Comparison of ENCODE assay signal across 10 mouse cellular contexts in genomic region chr13:110627732-110628131, GRCm38 (mm10).
DNase-seq lines count a peak whose midpoint lies in the region; ATAC-seq and TF ChIP-seq lines count a peak whose summit lies in the region.
"Had no signal": no experiment of that assay in that cellular context is flagged by ENCODE, and none has a peak within 500 bp of the region (broad histone marks: within the 10 kb centered on the region; RNA-seq: fewer than 3 reads in every experiment).

No protein-coding gene starts in this region.

- no peak overlapping the region for H3K27ac ChIP-seq in hindbrain, embryonic 15.5 days (replicated peaks)
- no peak overlapping the region for H3K27ac ChIP-seq in hindbrain, embryonic 14.5 days
- H3K27ac ChIP-seq in cortical plate, adult 2 months (ENCODE audit: insufficient read depth, low read length): peak overlapping the region; percentile 82
- H3K27ac ChIP-seq in layer of hippocampus, adult 2 months: peak overlapping the region; percentile 90
- H3K27ac ChIP-seq in midbrain, embryonic 15.5 days: peak overlapping the region; percentile 44
- H3K27ac ChIP-seq: lung, embryonic 15.5 days had no signal

- TF ChIP-seq POLR2A in cortical plate, adult 2 months (IDR thresholded peaks at IDR 0.05; ENCODE audit: extremely low read depth, insufficient read depth, low read length): no peak

- H3K4me3 ChIP-seq in hindbrain, embryonic 15.5 days: no peak overlapping the region
- H3K4me3 ChIP-seq in hindbrain, embryonic 14.5 days (replicated peaks; ENCODE audit: low read length): no peak overlapping the region
- no peak overlapping the region for H3K4me3 ChIP-seq in cortical plate, adult 2 months (ENCODE audit: insufficient read depth, low read length)
- no peak overlapping the region for H3K4me3 ChIP-seq in layer of hippocampus, adult 2 months
- H3K4me3 ChIP-seq in midbrain, embryonic 15.5 days: no peak overlapping the region
- H3K4me3 ChIP-seq: lung, embryonic 15.5 days had no signal

- WGBS in hindbrain, embryonic 15.5 days: 43% methylated on average over 9 of the region's 9 CpGs
- WGBS in hindbrain, embryonic 14.5 days: 42% methylated on average over 9 of the region's 9 CpGs
- 32% methylated on average over 9 of the region's 9 CpGs for WGBS in midbrain, embryonic 15.5 days

- H3K9me3 ChIP-seq in hindbrain, embryonic 15.5 days: no peaks in the 10 kb centered on the region
- H3K9me3 ChIP-seq in hindbrain, embryonic 14.5 days (ENCODE audit: control insufficient read depth, low read length): no peaks in the 10 kb centered on the region
- no peaks in the 10 kb centered on the region for H3K9me3 ChIP-seq in midbrain, embryonic 15.5 days
- H3K9me3 ChIP-seq: lung, embryonic 15.5 days had no signal

- no peaks in the 10 kb centered on the region for H3K36me3 ChIP-seq in hindbrain, embryonic 15.5 days
- H3K36me3 ChIP-seq in hindbrain, embryonic 14.5 days (replicated peaks; ENCODE audit: control insufficient read depth, insufficient read depth): no peaks in the 10 kb centered on the region
- no peaks in the 10 kb centered on the region for H3K36me3 ChIP-seq in midbrain, embryonic 15.5 days (replicated peaks)
- H3K36me3 ChIP-seq: lung, embryonic 15.5 days had no signal

- no peaks in the 10 kb centered on the region for H3K27me3 ChIP-seq in hindbrain, embryonic 15.5 days
- no peaks in the 10 kb centered on the region for H3K27me3 ChIP-seq in hindbrain, embryonic 14.5 days (ENCODE audit: control insufficient read depth, insufficient read depth, low read length)
- no peaks in the 10 kb centered on the region for H3K27me3 ChIP-seq in midbrain, embryonic 15.5 days (replicated peaks)
- H3K27me3 ChIP-seq: lung, embryonic 15.5 days had no signal

- ATAC-seq in hindbrain, embryonic 15.5 days (ENCODE audit: low FRiP score, low read depth): peak; percentile 34; the same call in 1 of the 2 replicates
- no peak for ATAC-seq in hindbrain, embryonic 14.5 days (ENCODE audit: low FRiP score)
- ATAC-seq in midbrain, embryonic 15.5 days (replicated peaks): peak; percentile 65; the same call in 1 of the 2 replicates

- no peak for TF ChIP-seq CTCF in cortical plate, adult 2 months (IDR thresholded peaks at IDR 0.05; ENCODE audit: extremely low read depth, insufficient read depth, low read length)
- no peak for TF ChIP-seq CTCF in layer of hippocampus, adult 2 months (conservative IDR thresholded peaks at IDR 0.05)

- no peak overlapping the region for H3K9ac ChIP-seq in hindbrain, embryonic 15.5 days
- H3K9ac ChIP-seq in hindbrain, embryonic 14.5 days: no peak overlapping the region
- no peak overlapping the region for H3K9ac ChIP-seq in midbrain, embryonic 15.5 days
- H3K9ac ChIP-seq: lung, embryonic 15.5 days had no signal

- H3K4me2 ChIP-seq in hindbrain, embryonic 15.5 days: no peak overlapping the region
- H3K4me2 ChIP-seq in hindbrain, embryonic 14.5 days (replicated peaks): no peak overlapping the region
- H3K4me2 ChIP-seq in midbrain, embryonic 15.5 days: no peak overlapping the region; the same call in 1 of the 2 replicates
- H3K4me2 ChIP-seq: lung, embryonic 15.5 days had no signal

- H3K4me1 ChIP-seq in hindbrain, embryonic 15.5 days (replicated peaks): 0 out of 2 replicates have a peak, but pooled peaks cover 4% of the 10 kb centered on the region
- no peaks in the 10 kb centered on the region for H3K4me1 ChIP-seq in hindbrain, embryonic 14.5 days (replicated peaks; ENCODE audit: control insufficient read depth, insufficient read depth, low read length)
- peaks cover 8% of the 10 kb centered on the region for H3K4me1 ChIP-seq in cortical plate, adult 2 months (ENCODE audit: control insufficient read depth, insufficient read depth, low read length)
- peaks cover 15% of the 10 kb centered on the region for H3K4me1 ChIP-seq in midbrain, embryonic 15.5 days

- DNase-seq in hindbrain, embryonic 14.5 days (ENCODE audit: low spot score): no peak
- peak; percentile 54 to 89 for DNase-seq in layer of hippocampus, adult 2 months (ENCODE audit: low spot score in 2 of 2)
- DNase-seq in spleen, adult 18-20 months: no peak
- no peak for DNase-seq in gastrocnemius, postnatal 4 days (ENCODE audit: low spot score in 2 of 2)
- no peak for DNase-seq in adrenal gland, postnatal 36 days
- DNase-seq: cerebellum, adult 11-12 months had no signal

Comparison
In these comparisons a context has a peak if more than half of its experiments do, and no peak if none do; other contexts are left out.
1. H3K27ac ChIP-seq: peak in cortical plate, adult 2 months (single experiment), layer of hippocampus, adult 2 months (single experiment) and midbrain, embryonic 15.5 days (single experiment); none in hindbrain, embryonic 15.5 days (single experiment) and hindbrain, embryonic 14.5 days (single experiment).
2. DNase-seq: peak in layer of hippocampus, adult 2 months (2 of 2); none in hindbrain, embryonic 14.5 days (single experiment), spleen, adult 18-20 months (0 of 2), gastrocnemius, postnatal 4 days (0 of 2) and adrenal gland, postnatal 36 days (0 of 2).